Mouse (Mus musculus) liver (tissue): ENCODE measurements around the gene Thada.
"Not testable (repeated sequence)": the region's sequence is repeated elsewhere in the genome, so short reads cannot be mapped to it uniquely, and the experiment has no call there.

ENCODE experiments used
- DNase-seq: peaks from one replicate; pipeline ENCODE4 v3.0.0-alpha.2; 2020; ENCODE audit warnings: mixed read lengths

The Thada gene

GRCm38 (mm10) chr17:84207611-84208010 lies 258.4 kb downstream of the Thada start:
- no peak for DNase-seq

GRCm38 (mm10) chr17:84206239-84206638 lies 259.8 kb downstream of the Thada start:
- DNase-seq = no peak

GRCm38 (mm10) chr17:84204962-84205361 lies 261.0 kb downstream of the Thada start:
- DNase-seq = no peak

GRCm38 (mm10) chr17:84203340-84203739 lies 262.7 kb downstream of the Thada start:
- DNase-seq = no peak

- no peak for DNase-seq
Measured at GRCm38 (mm10) chr17:84201183-84201582, 264.8 kb downstream of the Thada start.

GRCm38 (mm10) chr17:84197912-84198344 lies 268.1 kb downstream of the Thada start:
- DNase-seq = no peak

- no peak for DNase-seq
Measured at GRCm38 (mm10) chr17:84196329-84196728, 269.7 kb downstream of the Thada start.

- no peak for DNase-seq
Measured at GRCm38 (mm10) chr17:84195835-84196234, 270.2 kb downstream of the Thada start.

GRCm38 (mm10) chr17:84195003-84195395 lies 271.0 kb downstream of the Thada start:
- DNase-seq = no peak

GRCm38 (mm10) chr17:84194282-84195002 lies 271.6 kb downstream of the Thada start:
- DNase-seq = no peak

- DNase-seq = no peak
Measured at GRCm38 (mm10) chr17:84193411-84193810, 272.6 kb downstream of the Thada start.

- DNase-seq = no peak
Measured at GRCm38 (mm10) chr17:84191946-84192345, 274.1 kb downstream of the Thada start.

- DNase-seq = peak; percentile 88
Measured at GRCm38 (mm10) chr17:84190885-84191284, 275.1 kb downstream of the Thada start.

GRCm38 (mm10) chr17:84189127-84189854 lies 276.7 kb downstream of the Thada start:
- DNase-seq = no peak

- peak; percentile 94 for DNase-seq
Measured at GRCm38 (mm10) chr17:84188374-84188961, 277.5 kb downstream of the Thada start.

- peak; percentile 96 for DNase-seq
Measured at GRCm38 (mm10) chr17:84187727-84188373, 278.2 kb downstream of the Thada start, which contains the start of gene Zfp36l2. Gene Zfp36l2 (minus strand): TSS chr17:84187947.

GRCm38 (mm10) chr17:84187264-84187663 lies 278.7 kb downstream of the Thada start:
- DNase-seq = not testable (repeated sequence)

- peak; percentile 66 for DNase-seq
Measured at GRCm38 (mm10) chr17:84186451-84187202, 279.4 kb downstream of the Thada start.

GRCm38 (mm10) chr17:84185581-84186450 lies 280.2 kb downstream of the Thada start:
- DNase-seq = peak; percentile 87

GRCm38 (mm10) chr17:84185011-84185411 lies 281.0 kb downstream of the Thada start:
- DNase-seq = peak; percentile 57

GRCm38 (mm10) chr17:84183291-84183781 lies 282.7 kb downstream of the Thada start:
- peak; percentile 93 for DNase-seq
